Mouse (Mus musculus) spleen, adult 2 months (tissue): ENCODE measurements around the gene Olfr1157. TPM values are rescaled to one million over a fixed set of nuclear protein-coding genes. Genes with fewer than 3 reads are reported as not detected.

Source experiments
- DNase-seq, 2 experiments: peaks; one replicate each; pipeline versions ENCODE4 v3.0.0 to v3.0.0-alpha.2; 2012 to 2021; ENCODE audit warnings: low spot score in 2 of 2, low read depth in 1 of 2
- H3K27ac ChIP-seq: fragments of 200-500 bp; 2 replicates; pipeline ENCODE4 v1.5.1; 2012; ENCODE audit warnings: low read length, inconsistent platforms; ENCODE audit not compliant: insufficient read depth
- H3K27me3 ChIP-seq: fragments of 200-500 bp; 2 replicates; pipeline ENCODE4 v1.6.1; 2012; ENCODE audit warnings: mild to moderate bottlenecking, moderate library complexity, low read length, inconsistent platforms; ENCODE audit not compliant: control insufficient read depth, insufficient read depth
- H3K36me3 ChIP-seq: fragments of 200-500 bp; 2 replicates; pipeline ENCODE4 v1.6.1; 2012; ENCODE audit warnings: mild to moderate bottlenecking, low read length, inconsistent platforms; ENCODE audit not compliant: control insufficient read depth, insufficient read depth
- H3K4me1 ChIP-seq: fragments of 200-500 bp; 2 replicates; pipeline ENCODE4 v1.6.1; 2011; ENCODE audit warnings: inconsistent platforms; ENCODE audit not compliant: control insufficient read depth, insufficient read depth, insufficient read length
- H3K4me3 ChIP-seq: fragments of 200-500 bp; 2 replicates; pipeline ENCODE4 v1.5.1; 2011; ENCODE audit warnings: mild to moderate bottlenecking, inconsistent platforms; ENCODE audit not compliant: insufficient read depth, insufficient read length; ENCODE audit errors: extremely low read depth
- CTCF ChIP-seq: fragments of 200-500 bp; IDR thresholded peaks from 2 replicates; pipeline ENCODE4 v1.5.1; 2011; ENCODE audit warnings: mild to moderate bottlenecking, inconsistent platforms; ENCODE audit not compliant: insufficient read depth, insufficient read length, insufficient replicate concordance; ENCODE audit errors: extremely low read depth
- POLR2A ChIP-seq: fragments of 200-500 bp; IDR thresholded peaks from 2 replicates; pipeline ENCODE4 v1.6.1; 2011; ENCODE audit warnings: low read depth, low read length, inconsistent platforms
- whole genome bisulfite sequencing: fragments of 180-500 bp; shearing (Covaris S2); methylation state at CpG from one replicate; pipeline ENCODE4 v1.1.7; 2018; 5-methylcytosine and 5-hydroxymethylcytosine counted together
- polyA plus RNA-seq: library from polyadenylated mRNA; depleted of rRNA; stranded (reverse); fragments of >200 nt; gene quantifications from 2 replicates; pipeline ENCODE4 v1.2.3, GENCODE M21; 2012; rRNA removed

Olfr1157 gene
- not detected in 2 replicates for polyA plus RNA-seq

- Histone ChIP-seq H3K27me3 (no peaks in the 10 kb centered on the region), H3K27ac (no peak within 1 kb of the TSS), H3K4me1 (no peaks in the 10 kb centered on the region), H3K36me3 (no peaks in the 10 kb centered on the region), H3K4me3 (no peak within 1 kb of the TSS)
- TF ChIP-seq CTCF (no peak), POLR2A (no peak)
- WGBS = 96% methylated on average over 4 of the region's 4 CpGs
- no peak for DNase-seq
Measured at GRCm38 (mm10) chr2:87968199-87968598, at the start of gene Olfr1157. TSS of gene Olfr1157 (minus strand) at chr2:87968299.

- H3K36me3 ChIP-seq = no peaks in the 10 kb centered on the region
- TF ChIP-seq POLR2A = no peak
- TF ChIP-seq CTCF = no peak
- H3K4me1 ChIP-seq = no peaks in the 10 kb centered on the region
- no peaks in the 10 kb centered on the region for H3K27me3 ChIP-seq
- H3K4me3 ChIP-seq = no peak within 1 kb of the TSS; the same call in 1 of the 2 replicates
- H3K27ac ChIP-seq = no peak within 1 kb of the TSS
- DNase-seq = no peak
Measured at GRCm38 (mm10) chr2:88007515-88008318, 39.6 kb upstream of the Olfr1157 start, which contains the start of gene Olfr1160. TSS of gene Olfr1160 (minus strand) at chr2:88008268.

- Histone ChIP-seq H3K36me3 (no peaks in the 10 kb centered on the region), H3K4me3 (no peak within 1 kb of the TSS), H3K27ac (no peak within 1 kb of the TSS), H3K27me3 (no peaks in the 10 kb centered on the region), H3K4me1 (no peaks in the 10 kb centered on the region)
- TF ChIP-seq POLR2A = no peak
- no peak for TF ChIP-seq CTCF
- no peak for DNase-seq
Measured at GRCm38 (mm10) chr2:87989813-87990212, 21.7 kb upstream of the Olfr1157 start, which contains the start of gene Olfr1158. TSS of gene Olfr1158 (plus strand) at chr2:87990113.

- no peaks in the 10 kb centered on the region for H3K36me3 ChIP-seq
- no peaks in the 10 kb centered on the region for H3K4me1 ChIP-seq
- 69% methylated on average over 3 of the region's 3 CpGs for WGBS
- TF ChIP-seq CTCF (no peak), POLR2A (no peak)
- H3K4me3 ChIP-seq = no peak within 1 kb of the TSS; the same call in 1 of the 2 replicates
- no peak within 1 kb of the TSS for H3K27ac ChIP-seq
- H3K27me3 ChIP-seq = no peaks in the 10 kb centered on the region
- no peak for DNase-seq
Measured at GRCm38 (mm10) chr2:87974563-87974962, 6.5 kb upstream of the Olfr1157 start, which contains the start of gene Olfr74. TSS of gene Olfr74 (minus strand) at chr2:87974663.

GRCm38 (mm10) chr2:87953000-87953399 is 15.1 kb downstream of the Olfr1157 start, which contains the start of gene Olfr1156:
TSS of gene Olfr1156 (minus strand) at chr2:87953100.
- TF ChIP-seq POLR2A (no peak), CTCF (no peak)
- no peak for DNase-seq
- Histone ChIP-seq H3K27ac (no peak within 1 kb of the TSS), H3K36me3 (no peaks in the 10 kb centered on the region), H3K4me3 (no peak within 1 kb of the TSS), H3K27me3 (no peaks in the 10 kb centered on the region), H3K4me1 (no peaks in the 10 kb centered on the region)

GRCm38 (mm10) chr2:87945037-87945436 is 23.1 kb downstream of the Olfr1157 start, which contains the start of gene Olfr1155:
TSS of gene Olfr1155 (minus strand) at chr2:87945137.
- TF ChIP-seq CTCF (no peak), POLR2A (no peak)
- no peak for DNase-seq
- H3K27ac ChIP-seq = no peak within 1 kb of the TSS
- no peaks in the 10 kb centered on the region for H3K4me1 ChIP-seq
- WGBS = 91% methylated on average over 1 of the region's 1 CpGs
- H3K27me3 ChIP-seq = no peaks in the 10 kb centered on the region
- H3K36me3 ChIP-seq = no peaks in the 10 kb centered on the region
- no peak within 1 kb of the TSS for H3K4me3 ChIP-seq

Other genes with a start within 250 kb of the Olfr1157 start
- not detected in 2 replicates for gene Olfr1138, start 228.3 kb downstream of the Olfr1157 start, polyA plus RNA-seq
- gene Olfr1140, start 224.5 kb downstream of the Olfr1157 start, polyA plus RNA-seq = not detected in 2 replicates
- gene Olfr1141, start 214.3 kb downstream of the Olfr1157 start, polyA plus RNA-seq = not detected in 2 replicates
- gene Olfr152, start 188.8 kb downstream of the Olfr1157 start, polyA plus RNA-seq = not detected in 2 replicates
- not detected in 2 replicates for gene Olfr1143, start 167.7 kb downstream of the Olfr1157 start, polyA plus RNA-seq
- not detected in 2 replicates for gene Olfr1145, start 158.5 kb downstream of the Olfr1157 start, polyA plus RNA-seq
- gene Olfr1148, start 137.8 kb downstream of the Olfr1157 start, polyA plus RNA-seq = not detected in 2 replicates
- gene Olfr1150-ps1, start 124.3 kb downstream of the Olfr1157 start, polyA plus RNA-seq = not detected in 2 replicates
- gene Olfr1151, start 112.4 kb downstream of the Olfr1157 start, polyA plus RNA-seq = not detected in 2 replicates
- gene Olfr1152, start 101.8 kb downstream of the Olfr1157 start, polyA plus RNA-seq = not detected in 2 replicates
- not detected in 2 replicates for gene Olfr1153, start 73.3 kb downstream of the Olfr1157 start, polyA plus RNA-seq
- gene Olfr1154, start 63.1 kb downstream of the Olfr1157 start, polyA plus RNA-seq = not detected in 2 replicates
- not detected in 2 replicates for gene Olfr1155, start 23.2 kb downstream of the Olfr1157 start, polyA plus RNA-seq
- not detected in 2 replicates for gene Olfr1156, start 15.2 kb downstream of the Olfr1157 start, polyA plus RNA-seq
- gene Olfr74, start 6.4 kb upstream of the Olfr1157 start, polyA plus RNA-seq = not detected in 2 replicates
- not detected in 2 replicates for gene Olfr1158, start 21.8 kb upstream of the Olfr1157 start, polyA plus RNA-seq
- gene Olfr1160, start 40.0 kb upstream of the Olfr1157 start, polyA plus RNA-seq = not detected in 2 replicates
- gene Olfr1161, start 54.5 kb upstream of the Olfr1157 start, polyA plus RNA-seq = not detected in 2 replicates
- gene Olfr73, start 69.4 kb upstream of the Olfr1157 start, polyA plus RNA-seq = not detected in 2 replicates
- not detected in 2 replicates for gene Olfr1162, start 82.8 kb upstream of the Olfr1157 start, polyA plus RNA-seq
- gene Olfr1163, start 103.5 kb upstream of the Olfr1157 start, polyA plus RNA-seq = not detected in 2 replicates
- gene Olfr1164, start 125.7 kb upstream of the Olfr1157 start, polyA plus RNA-seq = not detected in 2 replicates
- not detected in 2 replicates for gene Olfr1166, start 160.0 kb upstream of the Olfr1157 start, polyA plus RNA-seq
- gene Olfr1167, start 186.9 kb upstream of the Olfr1157 start, polyA plus RNA-seq = not detected in 2 replicates
- gene Olfr1168, start 213.6 kb upstream of the Olfr1157 start, polyA plus RNA-seq = not detected in 2 replicates